Mouse (Mus musculus) heart, postnatal 0 days (tissue): Measurements from ENCODE around the gene Gtpbp6. TPM values are rescaled to one million over a fixed set of nuclear protein-coding genes. Genes with fewer than 3 reads are reported as not detected.

Source experiments
- ATAC-seq: fragments of 200-750 bp; cut with Nextera tagmentation; 2 replicates; pipeline ENCODE4 v1.8.0; 2017; ENCODE audit warnings: low read depth, moderate number of reproducible peaks, moderate library complexity; ENCODE audit not compliant: insufficient read depth
- DNase-seq: peaks from one replicate; pipeline ENCODE4 v3.0.0-alpha.2; 2016; ENCODE audit warnings: low spot score
- H3K27ac ChIP-seq: fragments of 300-500 bp; sonication (generic); 2 replicates; pipeline ENCODE4 v1.5.1; 2014; ENCODE audit warnings: low read depth, mild to moderate bottlenecking
- H3K27me3 ChIP-seq: fragments of 300-500 bp; sonication (generic); 2 replicates; pipeline ENCODE4 v1.6.1; 2014; ENCODE audit warnings: low read length, mixed read lengths; ENCODE audit not compliant: control insufficient read depth, insufficient read depth
- H3K36me3 ChIP-seq: fragments of 300-500 bp; sonication (generic); replicated peaks from 2 replicates; pipeline ENCODE4 v1.6.1; 2014; ENCODE audit warnings: low read length, mixed read lengths; ENCODE audit not compliant: control insufficient read depth, insufficient read depth
- H3K4me1 ChIP-seq: fragments of 300-500 bp; sonication (generic); 2 replicates; pipeline ENCODE4 v1.6.1; 2014; ENCODE audit warnings: antibody characterized with exemption; ENCODE audit not compliant: control insufficient read depth, insufficient read depth
- H3K4me2 ChIP-seq: fragments of 300-500 bp; sonication (generic); 2 replicates; pipeline ENCODE4 v1.6.1; 2014; ENCODE audit warnings: low read depth, mild to moderate bottlenecking, low read length, moderate library complexity
- H3K4me3 ChIP-seq: fragments of 300-500 bp; sonication (generic); 2 replicates; pipeline ENCODE4 v1.5.1; 2014; ENCODE audit warnings: low read depth, low read length
- H3K9ac ChIP-seq: fragments of 300-500 bp; sonication (generic); replicated peaks from 2 replicates; pipeline ENCODE4 v1.6.1; 2014; ENCODE audit warnings: low read depth, low read length, mixed read lengths
- H3K9me3 ChIP-seq: fragments of 300-500 bp; sonication (generic); replicated peaks from 2 replicates; pipeline ENCODE4 v1.6.1; 2016; ENCODE audit warnings: low read length; ENCODE audit not compliant: control insufficient read depth
- CTCF ChIP-seq: IDR thresholded peaks from 2 replicates; pipeline ENCODE4 v1.5.1; 2016; ENCODE audit warnings: antibody characterized with exemption, control low read depth, low read depth
- EP300 ChIP-seq: IDR thresholded peaks from 2 replicates; pipeline ENCODE4 v1.6.1; 2016; ENCODE audit warnings: antibody characterized with exemption, low read depth
- WGBS: fragments of 180-500 bp; shearing (Covaris S2); extraction: QIAGEN DNeasy Blood & Tissue Kit; methylation state at CpG from one replicate; pipeline ENCODE4 v1.1.7; 2014; 5-methylcytosine and 5-hydroxymethylcytosine counted together
- polyA plus RNA-seq: library from polyadenylated mRNA; unstranded; fragments of >200 nt; fragmentation: Nextera tagmentation; extraction: Ambion mirVana; gene quantifications from 2 replicates; pipeline ENCODE4 v1.2.1, GENCODE M21; 2015
- total RNA-seq: library from RNA; depleted of rRNA; stranded (reverse); fragments of >200 nt; gene quantifications from 2 replicates; pipeline ENCODE4 v1.2.3, GENCODE M21; 2014; ENCODE audit warnings: low replicate concordance

The Gtpbp6 gene
- total and polyA plus RNA-seq, 2 experiments from 2014 or later, result 14.2 to 29.8 TPM

- DNase-seq, result no peak
- no peak for TF ChIP-seq EP300
- TF ChIP-seq CTCF, result no peak
- Histone ChIP-seq H3K4me1 (peaks cover 29% of the 10 kb centered on the region), H3K9me3 (no peaks in the 10 kb centered on the region), H3K27ac (no peak overlapping the region), H3K27me3 (0 out of 2 replicates have a peak, but pooled peaks cover 7% of the 10 kb centered on the region), H3K36me3 (peaks cover 38% of the 10 kb centered on the region), H3K9ac (no peak overlapping the region), H3K4me3 (no peak overlapping the region), H3K4me2 (no peak overlapping the region)
- ATAC-seq, result no peak
- whole genome bisulfite sequencing, result 90% methylated on average over 19 of the region's 19 CpGs
Observed at GRCm38 (mm10) chr5:110102853-110103625, 5.0 kb downstream of the Gtpbp6 start.

GRCm38 (mm10) chr5:110102429-110102828, 5.6 kb downstream of the Gtpbp6 start:
- Histone ChIP-seq H3K9me3 (no peaks in the 10 kb centered on the region), H3K36me3 (peaks cover 38% of the 10 kb centered on the region), H3K27ac (no peak overlapping the region), H3K9ac (no peak overlapping the region), H3K4me3 (no peak overlapping the region), H3K4me1 (peaks cover 29% of the 10 kb centered on the region), H3K27me3 (0 out of 2 replicates have a peak, but pooled peaks cover 7% of the 10 kb centered on the region), H3K4me2 (no peak overlapping the region)
- WGBS, result 80% methylated on average over 13 of the region's 13 CpGs
- no peak for ATAC-seq
- DNase-seq, result no peak
- TF ChIP-seq EP300 (no peak), CTCF (no peak)

- 11% methylated on average over 34 of the region's 34 CpGs for WGBS
- Histone ChIP-seq H3K27me3 (0 out of 2 replicates have a peak, but pooled peaks cover 7% of the 10 kb centered on the region), H3K9ac (no peak overlapping the region), H3K27ac (no peak overlapping the region), H3K9me3 (no peaks in the 10 kb centered on the region), H3K4me2 (peak overlapping the region; percentile 62), H3K4me1 (peaks cover 26% of the 10 kb centered on the region), H3K36me3 (peaks cover 38% of the 10 kb centered on the region), H3K4me3 (peak overlapping the region; percentile 34)
- no peak for DNase-seq
- 0 out of 2 replicates have a peak, but pooled peaks have one; percentile 11 for ATAC-seq
- TF ChIP-seq EP300, result no peak
- no peak for TF ChIP-seq CTCF
Observed at GRCm38 (mm10) chr5:110101716-110102347, 6.2 kb downstream of the Gtpbp6 start.

GRCm38 (mm10) chr5:110100921-110101631, 6.9 kb downstream of the Gtpbp6 start:
- peaks cover 32% of the 10 kb centered on the region for H3K36me3 ChIP-seq
- no peak for DNase-seq
- peak; percentile 8; the same call in 1 of the 2 replicates for ATAC-seq
- H3K9me3 ChIP-seq, result no peaks in the 10 kb centered on the region
- 0 out of 2 replicates have a peak, but pooled peaks cover 7% of the 10 kb centered on the region for H3K27me3 ChIP-seq
- peaks cover 22% of the 10 kb centered on the region for H3K4me1 ChIP-seq
- H3K4me2 ChIP-seq, result peak overlapping the region; percentile 62
- no peak for TF ChIP-seq CTCF
- TF ChIP-seq EP300, result no peak
- H3K27ac ChIP-seq, result no peak overlapping the region
- H3K4me3 ChIP-seq, result peak overlapping the region; percentile 34
- no peak overlapping the region for H3K9ac ChIP-seq
- under 1% methylated on average over 35 of the region's 37 CpGs for WGBS

GRCm38 (mm10) chr5:110099656-110100580, 8.1 kb downstream of the Gtpbp6 start, which contains the start of gene Plcxd1:
Gene Plcxd1, plus strand, starts transcription at chr5:110099969.
- Histone ChIP-seq H3K4me1 (peaks cover 22% of the 10 kb centered on the region), H3K9ac (no peak within 1 kb of the TSS), H3K27me3 (0 out of 2 replicates have a peak, but pooled peaks cover 7% of the 10 kb centered on the region), H3K36me3 (peaks cover 22% of the 10 kb centered on the region), H3K27ac (no peak within 1 kb of the TSS), H3K9me3 (no peaks in the 10 kb centered on the region), H3K4me3 (no peak within 1 kb of the TSS), H3K4me2 (peak within 1 kb of the TSS; percentile 62)
- ATAC-seq, result no peak
- DNase-seq, result no peak
- WGBS, result 8% methylated on average over 25 of the region's 25 CpGs
- TF ChIP-seq CTCF (no peak), EP300 (no peak)
